Mouse (Mus musculus) common myeloid progenitor, adult 5-6 weeks (primary cell): ENCODE data around the gene Lrrc75a. TPM values are rescaled to one million over a fixed set of nuclear protein-coding genes. Genes with fewer than 3 reads are reported as not detected.
A peak's percentile ranks its signal among the peaks of the same experiment; 100 is the strongest.
"Not testable (repeated sequence)": the region's sequence is repeated elsewhere in the genome, so short reads cannot be mapped to it uniquely, and the experiment has no call there.

Experiments used
- ATAC-seq: replicated peaks from 2 replicates; pipeline ENCODE4 v1.8.0; 2016; ENCODE audit warnings: low read depth, mild to moderate bottlenecking, moderate TSS enrichment, inconsistent platforms; ENCODE audit not compliant: poor library complexity, severe bottlenecking
- total RNA-seq: library from RNA; stranded (forward); fragments of 200-1000, 187-1606 nt; gene quantifications from 2 replicates; pipeline ENCODE4 v1.2.3, GENCODE M21; 2017

The Lrrc75a gene
- 1.8 and 6.9 TPM in 2 replicates for total RNA-seq

DNA sequence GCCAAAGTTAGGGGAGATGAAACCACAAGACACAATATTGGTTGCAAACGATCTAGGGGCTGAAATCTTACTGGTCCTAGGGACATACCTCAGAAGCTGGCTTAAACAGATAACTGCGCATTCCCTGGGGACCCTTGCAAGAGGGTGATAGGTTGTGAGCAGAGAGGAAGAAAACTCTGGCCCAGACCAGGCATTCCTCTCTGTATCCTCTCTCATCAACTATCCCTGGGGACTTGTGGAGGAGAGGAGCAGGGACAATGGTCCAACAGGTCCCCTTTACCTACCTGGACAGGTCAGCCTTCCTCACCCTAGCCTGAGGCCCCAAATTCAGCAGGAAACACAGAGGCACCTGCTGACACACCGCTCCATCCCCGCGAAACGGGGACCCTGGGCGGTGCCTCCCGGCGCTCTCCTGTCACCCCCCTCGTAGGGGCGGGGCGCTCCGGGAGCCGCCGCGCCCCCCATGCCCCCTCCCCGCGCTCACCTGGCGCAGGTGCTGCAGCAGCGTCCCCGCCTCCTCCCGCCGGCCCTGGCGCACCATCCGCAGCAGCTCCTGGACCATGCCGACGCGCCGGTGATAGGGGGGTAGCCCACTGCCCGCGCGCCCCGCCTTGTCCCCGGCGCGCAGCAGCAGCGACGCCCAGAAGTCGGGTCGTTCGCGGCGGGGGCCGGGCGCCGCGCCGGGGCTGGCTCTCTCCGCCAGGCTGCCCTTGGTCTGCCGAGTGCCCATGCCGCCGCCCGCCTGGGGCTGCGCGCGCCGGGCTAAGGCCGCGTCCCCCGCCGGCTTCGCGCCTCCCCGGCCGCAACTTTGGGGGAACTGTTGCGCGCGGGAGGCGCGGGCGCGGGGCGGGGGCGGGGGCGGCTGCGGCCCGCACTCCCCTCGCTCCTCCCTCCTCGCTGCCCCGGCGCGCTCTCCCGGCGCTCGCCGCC is at the start of gene Lrrc75a:
Lrrc75a (minus strand) TSS at position 863 of the 930 bp plus-strand sequence.
- ATAC-seq: no peak

DNA sequence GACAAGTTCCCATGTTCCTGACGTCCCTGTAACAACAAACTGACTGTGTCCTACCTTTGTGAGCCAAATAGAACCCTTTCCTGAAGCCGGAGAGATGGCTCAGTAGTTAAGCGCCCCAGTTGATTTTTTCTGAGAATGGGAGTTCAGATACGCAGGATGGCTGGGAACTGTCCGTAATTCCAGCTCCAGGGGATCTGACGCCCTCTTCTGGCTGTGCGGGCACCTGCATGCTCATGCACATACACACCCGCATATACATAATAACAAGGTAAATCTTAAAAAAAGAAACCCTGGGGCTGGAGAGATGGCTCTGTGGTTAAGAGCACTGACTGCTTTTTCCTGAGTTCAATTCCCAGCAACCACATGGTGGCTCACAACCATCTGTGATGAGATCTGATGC is 46.8 kb upstream of the Lrrc75a start:
- no peak for ATAC-seq

DNA sequence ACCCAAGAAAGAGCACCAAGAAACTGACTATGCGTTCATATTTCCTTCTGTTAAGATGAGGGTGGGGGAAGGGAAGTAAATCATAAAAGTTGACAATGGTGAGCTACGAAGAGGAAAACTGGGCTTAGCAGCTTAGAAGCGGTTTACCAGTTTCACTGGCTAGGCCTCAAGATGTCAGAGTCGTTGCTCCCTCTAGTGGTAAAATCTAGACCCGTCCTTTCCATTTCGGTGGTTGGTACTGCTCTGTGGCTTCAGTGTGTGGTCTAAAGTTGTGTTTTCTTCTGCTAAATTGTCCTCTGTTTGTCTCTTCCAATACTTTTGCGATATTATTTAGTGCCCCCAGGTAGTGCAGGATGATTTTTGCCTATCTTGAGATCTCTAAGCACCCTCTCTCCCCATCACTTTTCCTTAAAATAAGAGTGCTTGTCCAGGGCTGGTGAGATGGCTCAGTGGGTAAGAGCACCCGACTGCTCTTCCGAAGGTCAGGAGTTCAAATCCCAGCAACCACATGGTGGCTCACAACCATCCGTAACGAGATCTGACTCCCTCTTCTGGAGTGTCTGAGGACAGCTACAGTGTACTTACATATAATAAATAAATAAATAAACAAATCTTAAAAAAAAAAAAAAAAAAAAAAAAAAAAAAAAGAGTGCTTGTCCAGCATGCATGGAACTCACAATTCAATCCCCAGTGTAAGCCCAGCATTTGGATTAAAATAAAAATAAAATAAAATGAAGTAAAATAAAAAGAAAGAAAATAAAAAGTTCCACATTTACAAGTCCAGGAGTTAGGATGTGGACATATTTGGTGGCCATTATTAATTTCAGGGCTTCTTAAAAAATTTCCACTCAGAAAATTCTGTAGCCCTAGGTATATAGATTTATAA is 45.2 kb upstream of the Lrrc75a start:
- ATAC-seq: peak; percentile 95

DNA sequence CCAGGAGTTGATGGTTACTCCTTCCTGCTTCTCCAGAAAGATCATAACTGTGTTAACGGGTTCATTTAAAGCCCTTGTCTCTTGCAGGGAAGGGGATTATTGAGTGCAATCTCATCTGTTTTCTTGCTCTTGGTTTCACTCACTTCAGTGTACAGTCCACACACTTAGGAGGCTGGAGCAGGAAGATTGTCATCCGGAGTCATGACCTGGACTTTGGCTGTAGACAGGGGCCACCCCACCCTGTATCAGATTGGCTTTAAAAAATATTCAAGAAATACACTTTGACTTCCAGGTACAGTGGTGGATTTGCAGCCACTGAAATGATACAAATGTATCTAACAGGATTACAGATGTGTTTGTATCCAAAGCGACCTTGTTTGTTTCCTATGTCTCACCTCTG is 43.3 kb upstream of the Lrrc75a start:
- no peak for ATAC-seq

DNA sequence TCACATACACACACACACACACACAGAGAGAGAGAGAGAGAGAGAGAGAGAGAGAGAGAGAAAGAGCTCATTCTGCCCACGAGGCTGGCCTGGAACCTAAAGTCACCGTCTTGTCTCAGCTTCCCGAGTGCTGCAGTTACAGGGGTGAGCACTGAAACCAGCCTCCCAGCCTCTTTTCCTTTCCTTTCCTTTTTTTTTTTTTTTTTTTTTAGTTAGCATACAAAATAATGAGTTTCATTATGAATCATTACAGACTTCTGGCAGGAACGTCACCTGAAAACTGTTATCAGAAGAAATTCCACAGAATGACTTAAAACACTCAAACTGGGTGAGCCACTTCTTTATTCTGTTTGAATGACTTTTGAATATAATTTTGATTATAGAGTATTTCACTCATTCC is 31.6 kb upstream of the Lrrc75a start:
- no peak for ATAC-seq

DNA sequence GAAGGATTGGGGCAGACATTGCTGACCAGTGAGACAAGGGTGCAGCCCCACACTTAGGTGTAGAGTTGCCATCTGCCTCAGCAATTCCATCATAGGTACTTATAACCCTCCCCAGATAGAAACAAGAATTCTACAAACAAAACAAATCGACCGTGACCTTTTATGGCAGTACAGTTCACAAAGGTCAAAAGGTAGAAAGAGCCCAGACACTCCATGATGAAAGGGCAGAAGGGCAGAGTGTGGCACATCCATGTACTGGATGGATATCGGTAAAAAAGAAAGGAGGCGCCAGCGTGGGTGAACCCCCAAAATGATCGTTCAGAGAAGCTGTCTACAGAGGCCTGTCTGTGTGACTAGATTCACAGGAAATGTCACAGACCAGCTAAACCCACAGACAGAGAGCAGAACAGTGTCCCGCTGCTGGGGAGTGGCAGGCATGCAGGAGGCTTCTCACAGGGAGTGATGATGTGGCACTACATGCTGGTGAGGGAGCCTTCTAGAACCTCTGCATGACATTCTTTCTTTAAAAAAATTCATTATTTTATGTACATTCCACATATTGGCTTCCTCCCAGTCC is 30.5 kb upstream of the Lrrc75a start:
- ATAC-seq: no peak

DNA sequence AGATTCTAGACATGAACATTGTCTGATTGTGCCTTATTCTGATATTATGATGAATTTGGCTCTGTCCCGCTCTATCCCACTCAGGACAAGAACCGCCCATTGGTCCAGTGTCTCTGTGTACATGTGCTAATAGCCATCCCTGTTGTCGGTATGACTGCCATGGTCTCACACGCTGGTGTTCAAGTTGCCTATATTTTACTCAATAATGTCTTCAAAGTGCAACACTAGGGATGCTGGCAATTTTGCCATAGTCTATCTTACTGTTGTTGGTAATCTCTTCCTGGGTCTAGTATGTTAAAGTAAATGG is 27.9 kb upstream of the Lrrc75a start:
- ATAC-seq: no peak

DNA sequence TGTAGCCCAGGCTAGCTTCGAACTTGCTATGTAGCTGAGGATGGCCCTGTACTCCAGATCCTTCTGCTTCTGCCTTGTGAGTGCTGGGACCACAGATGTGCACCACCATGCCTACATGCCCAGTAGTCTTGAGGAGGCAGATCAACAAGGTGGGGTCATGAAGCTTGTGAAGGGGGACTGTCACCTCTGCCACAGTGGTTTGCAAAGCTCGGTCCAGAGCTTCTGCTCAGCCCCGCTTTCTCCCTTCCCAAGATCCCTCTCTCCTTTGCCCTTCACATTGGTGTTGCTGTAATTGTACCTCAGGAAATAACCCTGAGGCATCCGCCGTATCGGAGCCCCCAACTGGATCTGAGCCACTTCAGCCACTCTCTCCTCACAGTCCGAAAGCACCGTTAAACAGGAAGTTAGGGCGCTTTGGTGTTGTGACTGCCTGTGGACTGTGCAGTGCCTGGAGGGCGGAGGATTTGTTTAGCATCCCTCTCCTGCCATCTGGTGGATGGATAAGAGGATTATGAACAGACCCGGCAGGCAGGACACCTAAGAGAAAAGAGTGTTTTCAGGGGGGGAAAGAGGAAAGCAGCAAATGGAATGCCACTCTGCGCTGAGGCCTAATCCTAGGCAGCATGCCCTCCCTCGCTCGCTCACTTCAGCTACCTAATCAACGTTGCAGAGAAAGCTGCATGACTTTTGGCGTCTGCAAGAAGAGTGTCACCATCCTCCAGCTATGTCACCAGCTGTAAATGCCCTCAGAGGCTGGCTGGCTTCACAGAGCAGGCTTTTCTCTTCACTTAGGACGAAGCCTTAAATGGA is 27.4 kb upstream of the Lrrc75a start:
- ATAC-seq: peak; percentile 99

DNA sequence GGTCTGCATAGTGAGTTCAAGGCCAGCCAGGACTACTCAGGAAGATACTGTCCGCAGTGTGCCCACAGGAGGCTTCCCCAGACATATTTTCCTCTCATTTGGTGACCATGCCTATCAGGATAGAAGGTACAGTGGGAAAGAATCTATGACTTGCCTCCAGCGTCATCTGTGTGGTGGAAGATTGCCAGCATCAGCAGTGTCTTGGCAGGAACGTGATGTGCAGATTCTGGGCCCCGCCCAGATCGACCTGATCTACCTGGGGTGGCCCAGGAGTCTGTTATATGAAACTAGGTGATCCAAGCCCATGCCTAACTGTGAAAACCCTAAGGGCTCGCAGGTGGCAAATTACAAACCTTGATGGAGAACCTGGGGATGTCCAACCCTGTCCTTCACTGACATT is 21.7 kb upstream of the Lrrc75a start:
- no peak for ATAC-seq

DNA sequence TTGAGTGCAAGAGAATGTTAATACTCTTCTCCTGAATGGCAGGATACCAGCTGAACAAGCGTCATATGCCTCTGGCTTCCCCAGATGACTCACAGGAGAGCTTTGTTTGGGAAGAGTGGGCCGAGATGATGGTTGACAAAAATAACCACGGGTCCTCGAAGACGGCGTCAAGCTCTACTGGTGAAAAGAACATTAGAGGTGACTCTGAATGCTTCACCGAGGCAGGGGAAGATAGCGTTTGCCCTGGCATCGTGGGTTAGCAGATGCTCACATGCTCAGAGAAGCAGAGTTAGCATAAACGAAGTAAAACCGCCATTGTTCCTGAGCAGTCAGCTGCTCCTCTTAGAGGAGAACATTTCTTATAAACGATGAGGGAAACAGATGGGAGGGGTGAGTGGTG is 21.1 kb upstream of the Lrrc75a start:
- ATAC-seq: no peak

DNA sequence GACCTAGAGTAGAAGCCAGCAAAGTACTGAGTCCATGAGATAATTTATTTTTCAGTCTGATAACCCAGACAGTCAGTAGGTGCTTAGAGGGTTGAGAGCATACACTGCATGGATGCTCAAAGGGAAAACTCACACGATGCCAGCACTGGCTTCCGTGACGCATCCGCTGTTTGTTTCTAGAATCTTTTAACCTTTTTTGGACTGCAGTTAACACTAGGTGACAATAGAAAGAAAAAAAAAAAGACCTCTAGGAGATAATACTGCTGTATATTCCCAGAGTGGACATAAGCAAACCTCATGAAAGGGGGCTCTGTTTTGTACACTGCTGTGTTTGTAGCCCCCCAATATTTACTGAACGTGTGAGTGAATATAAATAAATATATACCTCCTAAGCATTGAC is 20.7 kb upstream of the Lrrc75a start:
- no peak for ATAC-seq

DNA sequence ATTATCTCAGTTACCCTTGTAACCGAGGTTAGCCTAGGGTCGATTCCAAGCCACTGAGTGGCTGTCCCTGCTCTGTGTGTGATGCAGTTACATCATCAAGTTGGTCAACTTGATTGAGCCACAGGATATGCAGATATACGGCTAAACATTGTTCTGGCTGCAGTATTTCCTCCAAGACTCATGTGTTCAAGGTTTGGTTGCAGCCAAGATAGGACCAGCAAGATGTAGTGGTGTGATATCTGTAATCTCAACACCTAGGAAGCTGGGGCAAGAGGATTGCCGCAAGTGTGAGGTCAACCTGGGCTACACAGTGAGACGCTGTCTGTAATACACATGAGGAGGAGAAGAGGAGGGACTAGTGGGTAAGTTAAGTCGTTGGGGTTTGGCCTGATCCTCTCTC is 15.9 kb upstream of the Lrrc75a start:
- ATAC-seq: peak; percentile 42; the same call in 1 of the 2 replicates

DNA sequence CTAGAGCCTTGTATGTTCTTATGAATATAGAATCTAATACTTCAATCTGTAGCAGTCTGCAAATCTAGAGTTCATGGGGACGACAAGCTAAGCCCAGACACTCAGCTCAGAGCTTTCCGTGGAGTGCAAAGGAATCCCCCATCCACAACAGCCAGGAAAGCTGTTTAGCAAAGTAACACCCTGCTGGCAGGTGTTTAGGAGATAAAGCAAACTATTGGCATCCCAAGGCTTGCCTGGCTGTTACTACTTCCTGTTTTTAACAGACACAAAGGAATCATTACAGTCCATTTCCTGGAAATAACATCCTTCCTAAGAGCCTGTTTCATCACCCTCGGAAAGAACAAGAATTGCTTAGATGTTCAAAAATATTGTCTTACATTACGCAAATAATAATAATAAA is 12.6 kb upstream of the Lrrc75a start:
- ATAC-seq: no peak

DNA sequence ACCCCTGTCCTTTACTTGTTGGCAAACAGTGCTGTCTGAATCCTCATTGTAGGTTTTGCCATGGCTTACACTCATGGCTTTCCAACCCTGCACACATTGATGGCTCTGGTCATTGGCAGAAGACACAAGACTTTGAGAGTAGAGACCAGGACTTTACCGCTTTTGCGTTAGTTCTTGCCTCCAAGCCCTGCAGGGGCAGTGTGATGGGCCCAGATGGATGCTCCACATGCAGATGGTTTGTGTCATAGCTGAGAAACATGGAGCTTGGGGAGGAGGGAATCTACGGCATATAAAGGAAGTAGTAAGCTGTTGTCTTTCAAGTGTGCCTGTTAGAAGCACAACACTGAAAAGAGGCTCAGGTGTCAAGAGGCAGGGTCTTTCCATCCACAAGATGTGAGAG is 3.8 kb upstream of the Lrrc75a start:
- no peak for ATAC-seq

DNA sequence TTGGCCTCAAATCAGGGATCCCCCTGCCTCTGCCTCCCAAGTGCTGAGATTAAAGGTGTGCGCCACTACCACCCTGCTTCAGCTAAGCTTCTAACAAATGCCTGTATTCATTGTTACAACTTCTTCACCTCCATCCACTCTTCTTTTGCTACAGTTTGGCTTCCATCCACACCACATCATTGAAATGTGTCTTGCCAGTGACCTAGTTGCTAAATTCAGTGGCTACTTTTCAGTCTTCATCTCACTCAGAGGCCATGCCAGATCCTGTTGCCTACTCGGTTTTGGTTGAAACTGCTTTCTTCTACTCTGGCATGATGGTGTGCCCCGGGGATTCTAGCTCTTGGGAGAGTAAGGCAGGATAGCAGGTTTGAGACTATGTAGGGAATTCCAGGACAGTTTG is 3.2 kb upstream of the Lrrc75a start:
- no peak for ATAC-seq

DNA sequence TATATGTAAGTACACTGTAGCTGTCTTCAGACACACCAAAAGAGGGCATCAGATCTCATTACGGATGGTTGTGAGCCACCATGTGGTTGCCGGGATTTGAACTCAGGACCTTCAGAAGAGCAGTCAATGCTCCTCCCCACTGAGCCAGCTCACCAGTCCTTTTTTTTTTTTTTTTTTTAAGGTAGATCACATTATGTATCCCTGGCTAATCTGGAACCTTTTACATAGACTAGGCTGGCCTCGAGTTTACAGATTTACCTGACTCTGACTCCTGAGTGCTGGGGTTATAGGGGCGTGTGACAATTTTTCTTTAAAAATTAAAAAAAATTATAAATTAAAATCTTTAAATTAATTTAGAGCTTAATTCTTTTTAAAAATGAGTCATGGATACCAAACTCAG is 1.5 kb upstream of the Lrrc75a start:
- not testable (repeated sequence) for ATAC-seq

DNA sequence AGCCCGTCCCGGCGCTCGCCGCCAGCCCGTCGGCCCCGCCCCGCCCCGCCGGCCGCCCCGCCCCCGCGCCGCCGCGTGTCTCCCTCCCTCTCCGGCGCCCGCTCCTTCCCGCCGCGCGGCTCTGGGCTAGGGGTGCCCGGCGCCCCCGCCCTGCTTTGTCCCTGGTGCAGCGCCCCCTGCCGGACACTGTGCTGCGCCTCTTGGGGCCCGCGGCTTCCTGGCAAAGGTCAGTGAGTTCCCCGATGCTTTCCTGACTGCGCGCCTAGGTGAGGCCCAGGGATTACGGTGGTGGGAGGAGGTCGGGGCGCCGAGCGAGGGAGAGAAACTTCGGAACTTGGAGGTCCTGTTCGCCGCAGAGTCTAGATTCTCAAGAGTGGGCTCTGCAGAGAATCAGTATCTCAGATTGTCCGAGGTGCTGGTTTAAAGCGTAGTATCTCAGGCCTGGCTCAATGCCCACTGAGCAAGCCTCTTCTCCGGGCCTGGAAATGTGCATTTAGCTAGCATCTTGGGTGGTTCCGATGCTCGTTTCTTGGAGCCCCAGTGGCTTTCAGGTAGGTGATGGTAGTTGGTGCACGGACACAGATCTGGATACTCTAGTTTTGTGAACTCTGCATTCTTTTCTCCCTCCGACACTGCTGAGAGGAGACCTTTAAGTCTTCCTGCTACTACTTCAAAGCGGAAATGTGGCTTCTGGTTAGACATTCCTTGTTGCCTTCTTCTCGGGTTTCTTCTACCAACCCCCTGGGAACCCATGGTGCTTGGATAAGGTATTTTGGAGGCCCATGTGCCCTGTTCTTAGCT is 468 bp upstream of the Lrrc75a start, which contains the start of gene Mmgt2:
Mmgt2 (plus strand) TSS at position 74 of the 801 bp plus-strand sequence.
- ATAC-seq: peak; percentile 74

DNA sequence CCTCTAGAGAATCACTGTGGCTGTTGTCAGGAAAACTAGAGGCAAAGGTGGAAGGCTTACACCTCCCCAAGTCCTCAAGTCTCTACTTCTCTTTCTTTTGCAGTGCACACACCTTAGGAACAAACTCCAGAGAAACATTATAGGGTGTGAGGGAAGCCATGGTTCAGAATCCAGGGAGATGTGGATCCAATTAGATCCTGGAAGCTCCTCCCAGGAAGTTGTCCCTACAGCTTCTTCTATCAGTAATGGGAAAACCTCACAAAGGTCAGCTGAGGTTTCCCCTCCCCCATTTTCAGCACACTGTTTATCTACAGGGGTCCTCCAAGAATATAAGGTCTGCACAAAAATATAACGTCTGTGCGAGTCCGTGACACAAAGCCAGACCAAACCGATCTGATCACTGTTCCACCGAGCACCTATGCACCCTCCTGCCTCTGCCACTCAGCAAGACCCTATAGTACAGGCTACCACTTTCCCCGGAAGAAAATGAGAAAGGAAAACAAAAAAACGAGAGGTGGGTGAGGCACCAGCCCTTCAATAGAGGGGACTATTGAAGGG is 1.3 kb downstream of the Lrrc75a start:
- no peak for ATAC-seq

DNA sequence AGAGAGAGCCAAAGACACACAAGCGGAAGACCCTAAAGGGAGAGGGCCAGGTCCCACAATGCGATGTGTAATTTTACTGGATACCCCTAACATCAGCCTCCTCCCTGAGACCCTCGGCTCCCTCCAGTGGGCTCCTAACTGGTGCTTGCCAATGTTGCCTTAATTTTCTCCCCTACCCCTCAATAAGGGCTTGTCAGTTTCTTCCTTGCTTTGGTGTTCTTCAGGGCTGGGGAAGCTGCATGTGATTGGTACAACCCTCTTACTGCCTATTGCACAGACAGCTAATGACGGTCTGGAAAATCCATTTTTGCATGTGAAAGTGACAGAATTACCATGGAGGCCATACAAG is 1.9 kb downstream of the Lrrc75a start:
- ATAC-seq: peak; percentile 7; the same call in 1 of the 2 replicates
